Mouse (Mus musculus): ENCODE results near the gene 1700025G04Rik. TPM values are rescaled to one million over a fixed set of nuclear protein-coding genes. Genes with fewer than 3 reads are reported as not detected.

1700025G04Rik gene
- polyA plus RNA-seq, 1 experiment from 2014 or later: 52.7 TPM

- ATAC-seq (ENCODE audit: low FRiP score): no peak
- H3K36me3 ChIP-seq (ENCODE audit: control insufficient read depth, insufficient read depth, low read length): no peaks in the 10 kb centered on the region
- H3K27ac ChIP-seq (ENCODE audit: low read depth, low read length): no peak overlapping the region
- WGBS: 81% methylated on average over 7 of the region's 7 CpGs
- H3K27me3 ChIP-seq (ENCODE audit: control insufficient read depth, insufficient read depth, low read length): no peaks in the 10 kb centered on the region
- no peak overlapping the region for H3K9ac ChIP-seq (ENCODE audit: low read depth, low read length)
- no peaks in the 10 kb centered on the region for H3K4me1 ChIP-seq (replicated peaks; ENCODE audit: control insufficient read depth, insufficient read depth, low read length)
- no peaks in the 10 kb centered on the region for H3K9me3 ChIP-seq (ENCODE audit: control insufficient read depth, low read length)
- no peak overlapping the region for H3K4me3 ChIP-seq (ENCODE audit: low read depth, low read length)
- no peak overlapping the region for H3K4me2 ChIP-seq (replicated peaks; ENCODE audit: low read depth, low read length)
- DNase-seq (ENCODE audit: low spot score): no peak
These were observed 90.5 kb downstream of the 1700025G04Rik start for GRCm38 (mm10) chr1:151999424-151999842.

- DNase-seq (ENCODE audit: low spot score): no peak
- no peak overlapping the region for H3K4me2 ChIP-seq (replicated peaks; ENCODE audit: low read depth, low read length)
- WGBS: 86% methylated on average over 8 of the region's 8 CpGs
These were observed 91.2 kb downstream of the 1700025G04Rik start for GRCm38 (mm10) chr1:151998721-151999206.

GRCm38 (mm10) chr1:151997591-151997990 is 92.3 kb downstream of the 1700025G04Rik start:
- no peak overlapping the region for H3K4me2 ChIP-seq (replicated peaks; ENCODE audit: low read depth, low read length)
- H3K27ac ChIP-seq (ENCODE audit: low read depth, low read length): no peak overlapping the region
- no peaks in the 10 kb centered on the region for H3K36me3 ChIP-seq (ENCODE audit: control insufficient read depth, insufficient read depth, low read length)
- ATAC-seq (ENCODE audit: low FRiP score) (no peak), DNase-seq (ENCODE audit: low spot score) (no peak)
- H3K4me1 ChIP-seq (replicated peaks; ENCODE audit: control insufficient read depth, insufficient read depth, low read length): no peaks in the 10 kb centered on the region; the same call in 1 of the 2 replicates
- no peak overlapping the region for H3K9ac ChIP-seq (ENCODE audit: low read depth, low read length)
- no peaks in the 10 kb centered on the region for H3K27me3 ChIP-seq (ENCODE audit: control insufficient read depth, insufficient read depth, low read length)
- no peak overlapping the region for H3K4me3 ChIP-seq (ENCODE audit: low read depth, low read length)
- 93% methylated on average over 7 of the region's 7 CpGs for WGBS
- H3K9me3 ChIP-seq (ENCODE audit: control insufficient read depth, low read length): no peaks in the 10 kb centered on the region

More at GRCm38 (mm10) chr1:151998721-151999206, 91.2 kb downstream of the 1700025G04Rik start:
- Histone ChIP-seq H3K4me3 (ENCODE audit: low read depth, low read length) (no peak overlapping the region), H3K36me3 (ENCODE audit: control insufficient read depth, insufficient read depth, low read length) (no peaks in the 10 kb centered on the region), H3K4me1 (replicated peaks; ENCODE audit: control insufficient read depth, insufficient read depth, low read length) (no peaks in the 10 kb centered on the region; the same call in 1 of the 2 replicates), H3K27me3 (ENCODE audit: control insufficient read depth, insufficient read depth, low read length) (no peaks in the 10 kb centered on the region), H3K9me3 (ENCODE audit: control insufficient read depth, low read length) (no peaks in the 10 kb centered on the region), H3K9ac (ENCODE audit: low read depth, low read length) (no peak overlapping the region), H3K27ac (ENCODE audit: low read depth, low read length) (no peak overlapping the region)
- no peak for ATAC-seq (ENCODE audit: low FRiP score)

GRCm38 (mm10) chr1:151995948-151996697 is 93.8 kb downstream of the 1700025G04Rik start:
- H3K4me1 ChIP-seq (replicated peaks; ENCODE audit: control insufficient read depth, insufficient read depth, low read length): no peaks in the 10 kb centered on the region; the same call in 1 of the 2 replicates
- WGBS: 76% methylated on average over 10 of the region's 10 CpGs
- H3K4me3 ChIP-seq (ENCODE audit: low read depth, low read length): no peak overlapping the region
- DNase-seq (ENCODE audit: low spot score) (no peak), ATAC-seq (ENCODE audit: low FRiP score) (no peak)
- no peaks in the 10 kb centered on the region for H3K9me3 ChIP-seq (ENCODE audit: control insufficient read depth, low read length)
- H3K27me3 ChIP-seq (ENCODE audit: control insufficient read depth, insufficient read depth, low read length): no peaks in the 10 kb centered on the region
- H3K36me3 ChIP-seq (ENCODE audit: control insufficient read depth, insufficient read depth, low read length): no peaks in the 10 kb centered on the region
- no peak overlapping the region for H3K27ac ChIP-seq (ENCODE audit: low read depth, low read length)
- no peak overlapping the region for H3K4me2 ChIP-seq (replicated peaks; ENCODE audit: low read depth, low read length)
- H3K9ac ChIP-seq (ENCODE audit: low read depth, low read length): no peak overlapping the region

- H3K27ac ChIP-seq (ENCODE audit: low read depth, low read length): no peak overlapping the region
- H3K4me1 ChIP-seq (replicated peaks; ENCODE audit: control insufficient read depth, insufficient read depth, low read length): no peaks in the 10 kb centered on the region; the same call in 1 of the 2 replicates
- no peaks in the 10 kb centered on the region for H3K36me3 ChIP-seq (ENCODE audit: control insufficient read depth, insufficient read depth, low read length)
- H3K9ac ChIP-seq (ENCODE audit: low read depth, low read length): no peak overlapping the region
- no peaks in the 10 kb centered on the region for H3K27me3 ChIP-seq (ENCODE audit: control insufficient read depth, insufficient read depth, low read length)
- ATAC-seq (ENCODE audit: low FRiP score) (no peak), DNase-seq (ENCODE audit: low spot score) (no peak)
- H3K4me3 ChIP-seq (ENCODE audit: low read depth, low read length): no peak overlapping the region
- 61% methylated on average over 6 of the region's 6 CpGs for WGBS
- no peaks in the 10 kb centered on the region for H3K9me3 ChIP-seq (ENCODE audit: control insufficient read depth, low read length)
- H3K4me2 ChIP-seq (replicated peaks; ENCODE audit: low read depth, low read length): no peak overlapping the region
These were observed 95.7 kb downstream of the 1700025G04Rik start for GRCm38 (mm10) chr1:151994271-151994670.

GRCm38 (mm10) chr1:151991505-151991904 is 98.4 kb downstream of the 1700025G04Rik start:
- Histone ChIP-seq H3K4me1 (replicated peaks; ENCODE audit: control insufficient read depth, insufficient read depth, low read length) (no peaks in the 10 kb centered on the region; the same call in 1 of the 2 replicates), H3K27me3 (ENCODE audit: control insufficient read depth, insufficient read depth, low read length) (no peaks in the 10 kb centered on the region), H3K27ac (ENCODE audit: low read depth, low read length) (no peak overlapping the region), H3K9me3 (ENCODE audit: control insufficient read depth, low read length) (no peaks in the 10 kb centered on the region), H3K36me3 (ENCODE audit: control insufficient read depth, insufficient read depth, low read length) (no peaks in the 10 kb centered on the region), H3K4me3 (ENCODE audit: low read depth, low read length) (no peak overlapping the region), H3K4me2 (replicated peaks; ENCODE audit: low read depth, low read length) (no peak overlapping the region), H3K9ac (ENCODE audit: low read depth, low read length) (no peak overlapping the region)
- ATAC-seq (ENCODE audit: low FRiP score) (no peak), DNase-seq (ENCODE audit: low spot score) (no peak)
- 93% methylated on average over 4 of the region's 4 CpGs for whole genome bisulfite sequencing

DNA sequence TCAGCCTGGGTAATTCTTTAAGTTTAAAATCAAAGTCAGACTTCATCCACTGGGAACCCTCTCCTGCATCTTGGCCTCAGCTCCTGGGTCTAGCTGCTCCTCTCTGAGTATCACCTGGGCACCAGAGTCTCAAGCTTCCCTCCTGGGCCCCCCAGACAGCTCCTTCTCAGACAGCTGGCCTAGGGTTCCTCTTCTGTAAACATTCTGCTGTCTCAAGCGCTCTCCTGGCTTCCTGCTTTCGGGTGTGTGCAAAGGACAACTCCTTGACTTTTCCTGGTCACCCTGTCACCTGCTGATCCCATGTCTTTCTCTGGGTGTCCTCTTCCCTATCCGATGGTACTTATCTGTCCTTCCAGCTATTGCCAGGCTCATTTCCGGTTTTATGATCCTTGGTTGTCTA is 99.3 kb downstream of the 1700025G04Rik start:
- H3K4me1 ChIP-seq (replicated peaks; ENCODE audit: control insufficient read depth, insufficient read depth, low read length): no peaks in the 10 kb centered on the region; the same call in 1 of the 2 replicates
- 82% methylated on average over 4 of the region's 4 CpGs for WGBS
- H3K4me3 ChIP-seq (ENCODE audit: low read depth, low read length): no peak overlapping the region
- no peak for DNase-seq (ENCODE audit: low spot score)
- no peak overlapping the region for H3K9ac ChIP-seq (ENCODE audit: low read depth, low read length)
- H3K36me3 ChIP-seq (ENCODE audit: control insufficient read depth, insufficient read depth, low read length): no peaks in the 10 kb centered on the region
- H3K27ac ChIP-seq (ENCODE audit: low read depth, low read length): no peak overlapping the region
- H3K9me3 ChIP-seq (ENCODE audit: control insufficient read depth, low read length): no peaks in the 10 kb centered on the region
- no peak overlapping the region for H3K4me2 ChIP-seq (replicated peaks; ENCODE audit: low read depth, low read length)
- no peaks in the 10 kb centered on the region for H3K27me3 ChIP-seq (ENCODE audit: control insufficient read depth, insufficient read depth, low read length)
- no peak for ATAC-seq (ENCODE audit: low FRiP score)

DNA sequence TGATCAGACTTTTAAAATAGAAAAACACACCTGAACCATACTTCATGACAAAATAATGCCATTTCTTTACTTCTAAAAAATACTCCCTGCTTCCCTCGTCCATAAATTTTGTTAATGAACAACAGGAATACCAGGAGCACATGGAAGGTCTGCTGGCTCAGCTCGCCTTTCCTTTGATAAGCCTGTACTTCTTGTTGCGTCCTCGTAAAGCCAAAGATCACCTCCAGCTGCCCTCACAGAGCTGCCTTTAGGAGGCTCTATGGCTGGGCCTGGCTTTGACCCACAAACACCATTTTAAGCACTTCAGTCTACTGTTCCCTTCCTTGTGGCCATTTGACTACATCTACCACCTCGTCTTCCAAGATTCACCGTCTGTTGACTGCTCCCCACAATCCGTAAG is 101.2 kb downstream of the 1700025G04Rik start:
- Histone ChIP-seq H3K9ac (ENCODE audit: low read depth, low read length) (no peak overlapping the region), H3K4me3 (ENCODE audit: low read depth, low read length) (no peak overlapping the region), H3K27me3 (ENCODE audit: control insufficient read depth, insufficient read depth, low read length) (no peaks in the 10 kb centered on the region), H3K4me2 (replicated peaks; ENCODE audit: low read depth, low read length) (no peak overlapping the region), H3K9me3 (ENCODE audit: control insufficient read depth, low read length) (no peaks in the 10 kb centered on the region), H3K36me3 (ENCODE audit: control insufficient read depth, insufficient read depth, low read length) (no peaks in the 10 kb centered on the region), H3K4me1 (replicated peaks; ENCODE audit: control insufficient read depth, insufficient read depth, low read length) (peaks cover 6% of the 10 kb centered on the region; the same call in 1 of the 2 replicates), H3K27ac (ENCODE audit: low read depth, low read length) (no peak overlapping the region)
- WGBS: 89% methylated on average over 7 of the region's 7 CpGs
- DNase-seq (ENCODE audit: low spot score) (no peak), ATAC-seq (ENCODE audit: low FRiP score) (no peak)

DNA sequence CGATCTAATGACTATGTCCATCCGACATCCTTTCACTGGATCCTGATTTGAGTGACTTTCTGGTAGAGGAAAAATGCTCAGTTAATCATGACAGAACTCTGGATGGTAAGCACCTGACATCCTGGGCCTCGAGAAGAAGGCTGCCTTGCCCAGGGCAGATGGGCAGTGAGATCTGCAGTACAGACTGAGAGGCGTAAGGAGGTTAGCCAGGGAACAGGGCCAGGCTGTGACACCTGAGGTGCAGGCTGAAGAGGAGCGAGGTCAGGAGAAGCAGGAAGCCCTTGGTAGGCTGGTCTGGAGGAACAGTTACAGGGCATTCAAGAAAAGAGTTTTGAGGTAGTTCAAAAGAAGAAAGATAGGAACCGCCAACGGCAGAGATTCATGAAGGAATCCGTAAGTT is 101.9 kb downstream of the 1700025G04Rik start:
- Histone ChIP-seq H3K36me3 (ENCODE audit: control insufficient read depth, insufficient read depth, low read length) (no peaks in the 10 kb centered on the region), H3K4me3 (ENCODE audit: low read depth, low read length) (no peak overlapping the region), H3K4me2 (replicated peaks; ENCODE audit: low read depth, low read length) (no peak overlapping the region), H3K27me3 (ENCODE audit: control insufficient read depth, insufficient read depth, low read length) (no peaks in the 10 kb centered on the region), H3K9me3 (ENCODE audit: control insufficient read depth, low read length) (no peaks in the 10 kb centered on the region), H3K4me1 (replicated peaks; ENCODE audit: control insufficient read depth, insufficient read depth, low read length) (peaks cover 6% of the 10 kb centered on the region; the same call in 1 of the 2 replicates), H3K27ac (ENCODE audit: low read depth, low read length) (no peak overlapping the region), H3K9ac (ENCODE audit: low read depth, low read length) (no peak overlapping the region)
- 91% methylated on average over 8 of the region's 8 CpGs for WGBS
- no peak for DNase-seq (ENCODE audit: low spot score)
- no peak for ATAC-seq (ENCODE audit: low FRiP score)

Measured in hindbrain, embryonic 11.5 days (tissue).